Mouse (Mus musculus) G1E (cell line): ENCODE measurements around the gene Cby3.

Experiments used
- CTCF ChIP-seq: IDR thresholded peaks from 2 replicates; pipeline ENCODE4 v1.5.1; 2012; ENCODE audit warnings: low read depth, low read length, inconsistent platforms, mixed read lengths
- GATA1 ChIP-seq: IDR thresholded peaks from 2 replicates; pipeline ENCODE4 v1.6.1; 2012; ENCODE audit warnings: borderline replicate concordance, low read length, inconsistent platforms, mixed read lengths

GRCm38 (mm10) chr11:50369360-50369911, 15.2 kb downstream of the Cby3 start:
- TF ChIP-seq CTCF (no peak), GATA1 (no peak)
